Mouse (Mus musculus): ENCODE measurements at regions not wholly inside any gene's neighbourhood (a gene's known extent, or its start where the extent isn't known, plus 50 kb on each side); places are given as distances from the start of the nearest gene placed in this dataset.

GRCm38 (mm10) chr15:36899882-36900281, 107.7 kb downstream of the Zfp706 start:
- Histone ChIP-seq H3K27ac (ENCODE audit: low read length) (no peak overlapping the region), H3K4me2 (ENCODE audit: low read depth, low read length) (no peak overlapping the region), H3K36me3 (ENCODE audit: control insufficient read depth, insufficient read depth) (no peaks in the 10 kb centered on the region), H3K9me3 (replicated peaks; ENCODE audit: control insufficient read depth, low read length) (no peaks in the 10 kb centered on the region), H3K4me1 (ENCODE audit: control insufficient read depth, low read depth, low read length) (peaks cover 7% of the 10 kb centered on the region), H3K27me3 (ENCODE audit: control insufficient read depth, insufficient read depth, low read depth, low read length) (no peaks in the 10 kb centered on the region), H3K4me3 (ENCODE audit: low read depth, low read length) (no peak overlapping the region), H3K9ac (ENCODE audit: low read depth, low read length) (no peak overlapping the region)
- peak; percentile 47 for ATAC-seq (ENCODE audit: low read depth)
- 45% methylated on average over 2 of the region's 2 CpGs for WGBS (ENCODE audit: insufficient replicate concordance)

GRCm38 (mm10) chr15:36898857-36899523, 108.6 kb downstream of the Zfp706 start:
- no peak overlapping the region for H3K4me2 ChIP-seq (ENCODE audit: low read depth, low read length)
- H3K9ac ChIP-seq (ENCODE audit: low read depth, low read length), result no peak overlapping the region
- no peaks in the 10 kb centered on the region for H3K36me3 ChIP-seq (ENCODE audit: control insufficient read depth, insufficient read depth)
- 67% methylated on average over 11 of the region's 11 CpGs for WGBS (ENCODE audit: insufficient replicate concordance)
- H3K4me3 ChIP-seq (ENCODE audit: low read depth, low read length), result no peak overlapping the region
- H3K9me3 ChIP-seq (replicated peaks; ENCODE audit: control insufficient read depth, low read length), result no peaks in the 10 kb centered on the region
- peaks cover 7% of the 10 kb centered on the region for H3K4me1 ChIP-seq (ENCODE audit: control insufficient read depth, low read depth, low read length)
- no peak for ATAC-seq (ENCODE audit: low read depth)
- H3K27me3 ChIP-seq (ENCODE audit: control insufficient read depth, insufficient read depth, low read depth, low read length), result no peaks in the 10 kb centered on the region
- H3K27ac ChIP-seq (ENCODE audit: low read length), result no peak overlapping the region

- Histone ChIP-seq H3K9ac (ENCODE audit: low read depth, low read length) (no peak overlapping the region), H3K27ac (ENCODE audit: low read length) (no peak overlapping the region), H3K36me3 (ENCODE audit: control insufficient read depth, insufficient read depth) (no peaks in the 10 kb centered on the region), H3K4me3 (ENCODE audit: low read depth, low read length) (no peak overlapping the region), H3K27me3 (ENCODE audit: control insufficient read depth, insufficient read depth, low read depth, low read length) (no peaks in the 10 kb centered on the region), H3K9me3 (replicated peaks; ENCODE audit: control insufficient read depth, low read length) (no peaks in the 10 kb centered on the region), H3K4me2 (ENCODE audit: low read depth, low read length) (no peak overlapping the region), H3K4me1 (ENCODE audit: control insufficient read depth, low read depth, low read length) (peaks cover 7% of the 10 kb centered on the region)
- no peak for ATAC-seq (ENCODE audit: low read depth)
- WGBS (ENCODE audit: insufficient replicate concordance), result 36% methylated on average over 6 of the region's 6 CpGs
Measured at GRCm38 (mm10) chr15:36898326-36898725, 109.2 kb downstream of the Zfp706 start.

GRCm38 (mm10) chr15:36896265-36896664, 111.3 kb downstream of the Zfp706 start:
- no peak for ATAC-seq (ENCODE audit: low read depth)
- Histone ChIP-seq H3K9ac (ENCODE audit: low read depth, low read length) (no peak overlapping the region), H3K4me1 (ENCODE audit: control insufficient read depth, low read depth, low read length) (peaks cover 4% of the 10 kb centered on the region), H3K27ac (ENCODE audit: low read length) (no peak overlapping the region), H3K9me3 (replicated peaks; ENCODE audit: control insufficient read depth, low read length) (no peaks in the 10 kb centered on the region), H3K4me2 (ENCODE audit: low read depth, low read length) (no peak overlapping the region), H3K36me3 (ENCODE audit: control insufficient read depth, insufficient read depth) (no peaks in the 10 kb centered on the region), H3K4me3 (ENCODE audit: low read depth, low read length) (no peak overlapping the region), H3K27me3 (ENCODE audit: control insufficient read depth, insufficient read depth, low read depth, low read length) (no peaks in the 10 kb centered on the region)
- WGBS (ENCODE audit: insufficient replicate concordance), result 30% methylated on average over 4 of the region's 4 CpGs

GRCm38 (mm10) chr15:36895031-36895430, 112.5 kb downstream of the Zfp706 start:
- H3K9me3 ChIP-seq (replicated peaks; ENCODE audit: control insufficient read depth, low read length), result no peaks in the 10 kb centered on the region
- no peaks in the 10 kb centered on the region; the same call in none of the 2 replicates for H3K4me1 ChIP-seq (ENCODE audit: control insufficient read depth, low read depth, low read length)
- no peak overlapping the region for H3K4me2 ChIP-seq (ENCODE audit: low read depth, low read length)
- no peak overlapping the region for H3K9ac ChIP-seq (ENCODE audit: low read depth, low read length)
- H3K36me3 ChIP-seq (ENCODE audit: control insufficient read depth, insufficient read depth), result no peaks in the 10 kb centered on the region
- ATAC-seq (ENCODE audit: low read depth), result no peak
- H3K4me3 ChIP-seq (ENCODE audit: low read depth, low read length), result no peak overlapping the region
- 51% methylated on average over 4 of the region's 4 CpGs for WGBS (ENCODE audit: insufficient replicate concordance)
- H3K27me3 ChIP-seq (ENCODE audit: control insufficient read depth, insufficient read depth, low read depth, low read length), result no peaks in the 10 kb centered on the region
- H3K27ac ChIP-seq (ENCODE audit: low read length), result no peak overlapping the region

DNA sequence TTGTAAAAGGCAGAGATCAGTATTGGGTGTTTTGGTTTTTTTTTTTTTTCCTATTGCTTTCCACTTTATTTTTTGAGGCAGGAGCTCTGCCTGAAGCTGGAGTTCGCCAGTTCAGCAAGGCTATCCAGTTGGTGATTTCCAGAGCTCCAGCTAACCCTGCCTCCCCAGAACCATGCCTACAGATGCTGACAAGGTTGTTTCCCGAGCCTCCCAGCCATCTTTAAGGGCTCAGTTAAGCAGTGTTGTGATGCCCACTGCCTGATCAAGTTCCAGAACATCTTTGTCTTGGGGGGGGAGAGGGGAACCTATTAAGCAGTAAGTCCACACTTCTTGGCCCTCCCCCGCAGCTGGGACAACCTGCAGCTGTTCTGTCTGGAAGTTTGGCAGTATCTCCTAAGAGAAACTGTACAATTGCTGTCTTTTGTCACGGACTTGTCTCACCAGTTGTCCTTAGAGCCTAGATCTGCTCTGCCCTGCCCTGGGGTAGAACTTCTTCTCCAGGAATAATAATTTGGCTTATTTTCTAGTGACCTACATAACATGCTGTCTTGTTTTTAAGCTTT, 114.1 kb downstream of the Zfp706 start:
- no peak overlapping the region for H3K9ac ChIP-seq (ENCODE audit: low read depth, low read length)
- no peaks in the 10 kb centered on the region for H3K4me1 ChIP-seq (ENCODE audit: control insufficient read depth, low read depth, low read length)
- ATAC-seq (ENCODE audit: low read depth), result no peak
- no peaks in the 10 kb centered on the region for H3K27me3 ChIP-seq (ENCODE audit: control insufficient read depth, insufficient read depth, low read depth, low read length)
- H3K4me3 ChIP-seq (ENCODE audit: low read depth, low read length), result no peak overlapping the region
- H3K27ac ChIP-seq (ENCODE audit: low read length), result no peak overlapping the region
- no peak overlapping the region for H3K4me2 ChIP-seq (ENCODE audit: low read depth, low read length)
- H3K36me3 ChIP-seq (ENCODE audit: control insufficient read depth, insufficient read depth), result no peaks in the 10 kb centered on the region
- H3K9me3 ChIP-seq (replicated peaks; ENCODE audit: control insufficient read depth, low read length), result no peaks in the 10 kb centered on the region
- whole genome bisulfite sequencing (ENCODE audit: insufficient replicate concordance), result 41% methylated on average over 4 of the region's 4 CpGs

GRCm38 (mm10) chr15:36892576-36893205, 114.9 kb downstream of the Zfp706 start:
- Histone ChIP-seq H3K4me1 (ENCODE audit: control insufficient read depth, low read depth, low read length) (no peaks in the 10 kb centered on the region), H3K4me2 (ENCODE audit: low read depth, low read length) (no peak overlapping the region), H3K36me3 (ENCODE audit: control insufficient read depth, insufficient read depth) (no peaks in the 10 kb centered on the region), H3K27me3 (ENCODE audit: control insufficient read depth, insufficient read depth, low read depth, low read length) (no peaks in the 10 kb centered on the region), H3K4me3 (ENCODE audit: low read depth, low read length) (no peak overlapping the region), H3K9me3 (replicated peaks; ENCODE audit: control insufficient read depth, low read length) (no peaks in the 10 kb centered on the region), H3K9ac (ENCODE audit: low read depth, low read length) (no peak overlapping the region), H3K27ac (ENCODE audit: low read length) (no peak overlapping the region)
- ATAC-seq (ENCODE audit: low read depth), result no peak
- 33% methylated on average over 15 of the region's 15 CpGs for WGBS (ENCODE audit: insufficient replicate concordance)

GRCm38 (mm10) chr15:36891851-36892250, 115.7 kb downstream of the Zfp706 start:
- 25% methylated on average over 12 of the region's 12 CpGs for WGBS (ENCODE audit: insufficient replicate concordance)
- Histone ChIP-seq H3K9ac (ENCODE audit: low read depth, low read length) (no peak overlapping the region), H3K36me3 (ENCODE audit: control insufficient read depth, insufficient read depth) (no peaks in the 10 kb centered on the region), H3K27ac (ENCODE audit: low read length) (no peak overlapping the region), H3K9me3 (replicated peaks; ENCODE audit: control insufficient read depth, low read length) (no peaks in the 10 kb centered on the region), H3K27me3 (ENCODE audit: control insufficient read depth, insufficient read depth, low read depth, low read length) (no peaks in the 10 kb centered on the region), H3K4me1 (ENCODE audit: control insufficient read depth, low read depth, low read length) (no peaks in the 10 kb centered on the region), H3K4me3 (ENCODE audit: low read depth, low read length) (no peak overlapping the region), H3K4me2 (ENCODE audit: low read depth, low read length) (no peak overlapping the region)
- no peak for ATAC-seq (ENCODE audit: low read depth)

DNA sequence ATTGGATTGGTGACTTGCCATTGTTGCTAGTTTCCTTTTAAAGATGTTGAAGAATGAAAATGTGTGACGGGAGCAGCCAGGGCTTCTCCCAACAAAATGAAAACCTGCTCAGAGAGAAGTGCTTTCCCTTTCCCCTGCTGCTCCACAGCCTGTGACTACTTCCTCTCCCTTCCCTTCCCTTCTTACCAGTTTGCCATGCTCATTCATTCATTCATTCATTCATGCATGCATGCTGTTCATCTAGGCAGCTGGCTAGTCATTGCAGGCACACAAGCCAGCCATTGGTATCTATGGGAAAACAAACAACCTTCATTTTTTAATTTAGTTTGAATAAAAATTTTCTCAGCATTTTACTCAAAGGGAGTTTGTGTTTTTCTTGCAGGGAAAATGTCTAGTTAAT, 116.3 kb downstream of the Zfp706 start:
- no peaks in the 10 kb centered on the region for H3K27me3 ChIP-seq (ENCODE audit: control insufficient read depth, insufficient read depth, low read depth, low read length)
- no peaks in the 10 kb centered on the region for H3K36me3 ChIP-seq (ENCODE audit: control insufficient read depth, insufficient read depth)
- 46% methylated on average over 1 of the region's 1 CpGs for WGBS (ENCODE audit: insufficient replicate concordance)
- ATAC-seq (ENCODE audit: low read depth), result no peak
- no peaks in the 10 kb centered on the region for H3K9me3 ChIP-seq (replicated peaks; ENCODE audit: control insufficient read depth, low read length)
- no peaks in the 10 kb centered on the region for H3K4me1 ChIP-seq (ENCODE audit: control insufficient read depth, low read depth, low read length)
- no peak overlapping the region for H3K9ac ChIP-seq (ENCODE audit: low read depth, low read length)
- no peak overlapping the region for H3K4me2 ChIP-seq (ENCODE audit: low read depth, low read length)
- no peak overlapping the region for H3K4me3 ChIP-seq (ENCODE audit: low read depth, low read length)
- no peak overlapping the region for H3K27ac ChIP-seq (ENCODE audit: low read length)

All from liver, embryonic 16.5 days (tissue).